Mouse (Mus musculus): Measurements from ENCODE around the gene Thap3.

- TF ChIP-seq CTCF (IDR thresholded peaks at IDR 0.05; ENCODE audit: low read depth, low read length) (no peak), TAL1 (conservative IDR thresholded peaks at IDR 0.05; ENCODE audit: low read depth, low read length) (no peak), GATA1 (IDR thresholded peaks at IDR 0.05; ENCODE audit: borderline replicate concordance, low read length) (no peak)
Observed at GRCm38 (mm10) chr4:152020024-152020423, 31.2 kb upstream of the Thap3 start.
